Mouse (Mus musculus) limb, embryonic 14.5 days (tissue): Measurements from ENCODE around the gene Usp22. TPM values are rescaled to one million over a fixed set of nuclear protein-coding genes. Genes with fewer than 3 reads are reported as not detected.

Source experiments
- ATAC-seq: fragments of 200-750 bp; cut with Nextera tagmentation; 2 replicates; pipeline ENCODE4 v1.8.0; 2017; ENCODE audit warnings: low read depth, moderate number of reproducible peaks, moderate TSS enrichment; ENCODE audit not compliant: low FRiP score
- DNase-seq: peaks from one replicate; pipeline ENCODE4 v3.0.0-alpha.2; 2015; ENCODE audit warnings: low spot score
- H3K27ac ChIP-seq: fragments of 300-500 bp; sonication (generic); replicated peaks from 2 replicates; pipeline ENCODE4 v1.5.1; 2014; ENCODE audit warnings: low read depth, mild to moderate bottlenecking, low read length, moderate library complexity, mixed read lengths
- H3K27me3 ChIP-seq: fragments of 300-500 bp; sonication (generic); 2 replicates; pipeline ENCODE4 v1.6.1; 2014; ENCODE audit warnings: low read length, mixed read lengths; ENCODE audit not compliant: control insufficient read depth, insufficient read depth
- H3K36me3 ChIP-seq: fragments of 300-500 bp; sonication (generic); 2 replicates; pipeline ENCODE4 v1.6.1; 2014; ENCODE audit warnings: mild to moderate bottlenecking, low read length, moderate library complexity, mixed read lengths; ENCODE audit not compliant: control insufficient read depth, insufficient read depth
- H3K4me1 ChIP-seq: fragments of 300-500 bp; sonication (generic); 2 replicates; pipeline ENCODE4 v1.6.1; 2014; ENCODE audit warnings: antibody characterized with exemption, low read length, mixed read lengths; ENCODE audit not compliant: control insufficient read depth, insufficient read depth
- H3K4me2 ChIP-seq: fragments of 300-500 bp; sonication (generic); replicated peaks from 2 replicates; pipeline ENCODE4 v1.6.1; 2014; ENCODE audit warnings: low read depth, mild to moderate bottlenecking, low read length, moderate library complexity; ENCODE audit not compliant: severe bottlenecking
- H3K4me3 ChIP-seq: fragments of 300-500 bp; sonication (generic); replicated peaks from 2 replicates; pipeline ENCODE4 v1.5.1; 2014; ENCODE audit warnings: low read length
- H3K9ac ChIP-seq: fragments of 300-500 bp; sonication (generic); 2 replicates; pipeline ENCODE4 v1.6.1; 2014; ENCODE audit warnings: mild to moderate bottlenecking, low read depth, low read length, moderate library complexity; ENCODE audit not compliant: severe bottlenecking
- H3K9me3 ChIP-seq: fragments of 300-500 bp; sonication (generic); 2 replicates; pipeline ENCODE4 v1.6.1; 2016; ENCODE audit warnings: low read length; ENCODE audit not compliant: control insufficient read depth
- POLR2A ChIP-seq: fragments of 200-500 bp; IDR thresholded peaks from 2 replicates; pipeline ENCODE4 v1.8.0; 2012; ENCODE audit warnings: inconsistent platforms, mild to moderate bottlenecking, moderate library complexity, borderline replicate concordance; ENCODE audit not compliant: insufficient read depth, insufficient read length; ENCODE audit errors: extremely low read depth
- WGBS: fragments of 180-500 bp; shearing (Covaris S2); extraction: QIAGEN DNeasy Blood & Tissue Kit; methylation state at CpG from one replicate; pipeline ENCODE4 v1.1.7; 2014; 5-methylcytosine and 5-hydroxymethylcytosine counted together
- polyA plus RNA-seq, 2 experiments: library from polyadenylated mRNA; depleted of rRNA in 1 of 2; stranded (reverse) in 1 of 2; unstranded in 1 of 2; fragments of >200 nt; fragmentation: Nextera tagmentation in 1 of 2; extraction: Ambion mirVana in 1 of 2; gene quantifications; 2 replicates each; pipeline versions ENCODE4 v1.2.1 to v1.2.3; 2012 to 2014

The Usp22 gene
- 123 and 146 TPM in 2 replicates for polyA plus RNA-seq (2012; rRNA removed)
- polyA plus RNA-seq (2014; fragmentation: Nextera tagmentation; extraction: Ambion mirVana), result 174 and 201 TPM in 2 replicates

DNA sequence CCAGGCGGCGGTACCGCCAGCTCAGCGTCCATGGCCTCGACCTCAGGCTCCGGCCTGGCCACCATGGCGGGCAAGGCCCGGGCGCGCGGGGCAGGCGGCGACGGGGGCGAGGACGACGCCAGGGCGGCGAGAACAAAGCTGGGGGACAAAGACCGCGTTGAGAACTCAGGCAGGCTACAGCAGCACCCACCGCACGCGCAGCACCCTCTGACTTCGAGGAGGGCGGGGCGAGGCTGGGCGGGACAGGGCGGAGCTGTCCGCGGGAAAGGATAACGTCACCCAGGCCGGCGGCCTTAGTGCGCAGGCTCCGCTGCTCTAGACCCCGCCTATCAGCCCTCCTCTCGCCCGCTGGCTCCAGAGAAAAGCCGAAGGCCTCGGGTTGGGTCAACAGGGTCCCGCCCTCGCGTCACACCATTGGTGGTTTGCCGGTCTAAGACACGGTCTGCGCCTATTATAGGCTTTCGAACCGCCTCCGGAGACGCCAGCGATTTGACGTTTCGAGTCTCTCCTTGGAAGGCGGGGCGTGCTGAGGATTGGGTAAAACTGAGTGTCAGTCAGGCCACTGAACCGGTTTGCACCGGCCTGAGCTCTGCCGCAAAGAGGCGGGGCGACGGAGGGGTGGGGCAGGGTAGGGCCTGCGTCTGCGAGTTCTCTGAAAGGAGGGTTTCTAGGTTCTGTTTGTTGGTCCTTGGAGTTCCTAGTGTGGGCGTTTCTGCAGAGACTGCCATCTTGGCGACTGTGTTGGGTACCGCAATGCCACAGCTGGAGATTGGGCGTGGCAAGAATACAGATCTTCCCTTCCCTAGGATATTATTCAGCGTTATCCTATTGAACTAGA is at the start of gene Usp22:
Gene Usp22, minus strand, starts transcription at position 235 of the 838 bp plus-strand sequence.
- H3K9ac ChIP-seq, result peak within 1 kb of the TSS; percentile 97
- peak; percentile 54; the same call in 1 of the 2 replicates for TF ChIP-seq POLR2A
- DNase-seq (peak; percentile 100), ATAC-seq (peak; percentile 97)
- H3K9me3 ChIP-seq, result no peaks in the 10 kb centered on the region
- no peaks in the 10 kb centered on the region for H3K36me3 ChIP-seq
- peak within 1 kb of the TSS; percentile 56 for H3K4me2 ChIP-seq
- peaks cover 19% of the 10 kb centered on the region for H3K4me1 ChIP-seq
- peak within 1 kb of the TSS; percentile 96 for H3K27ac ChIP-seq
- no peaks in the 10 kb centered on the region for H3K27me3 ChIP-seq
- H3K4me3 ChIP-seq, result peak within 1 kb of the TSS; percentile 100
- under 1% methylated on average over 63 of the region's 69 CpGs for WGBS

DNA sequence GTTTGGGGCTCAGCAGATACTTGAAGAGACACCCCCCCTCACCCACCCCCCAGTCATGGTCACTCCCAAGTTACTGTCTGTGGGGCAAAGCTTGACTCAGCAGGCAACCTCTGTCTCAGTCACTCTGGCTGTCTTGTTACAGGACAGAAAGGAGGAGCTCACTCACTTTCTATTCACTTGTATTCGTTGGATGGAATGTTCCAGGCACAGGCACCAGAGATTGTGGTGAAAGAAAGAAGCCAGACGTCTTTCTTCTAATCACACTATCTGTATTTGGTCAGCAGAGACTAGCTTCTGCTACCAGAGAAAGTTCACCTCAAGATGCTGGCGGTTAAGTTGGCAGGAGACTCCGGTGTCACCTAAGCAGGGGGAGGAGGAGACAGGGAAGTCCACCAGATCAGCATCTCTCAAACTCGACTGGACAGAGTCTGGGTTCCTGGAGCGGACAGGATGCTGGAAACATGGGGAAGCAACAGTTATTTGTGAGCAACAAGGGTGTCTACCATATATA is 49.4 kb upstream of the Usp22 start:
- no peaks in the 10 kb centered on the region for H3K27me3 ChIP-seq
- H3K9ac ChIP-seq, result no peak overlapping the region
- no peak for DNase-seq
- H3K27ac ChIP-seq, result no peak overlapping the region
- no peak overlapping the region for H3K4me3 ChIP-seq
- WGBS, result 79% methylated on average over 6 of the region's 6 CpGs
- no peak overlapping the region for H3K4me2 ChIP-seq
- ATAC-seq, result no peak
- no peak for TF ChIP-seq POLR2A
- H3K4me1 ChIP-seq, result no peaks in the 10 kb centered on the region
- no peaks in the 10 kb centered on the region for H3K36me3 ChIP-seq
- no peaks in the 10 kb centered on the region for H3K9me3 ChIP-seq

DNA sequence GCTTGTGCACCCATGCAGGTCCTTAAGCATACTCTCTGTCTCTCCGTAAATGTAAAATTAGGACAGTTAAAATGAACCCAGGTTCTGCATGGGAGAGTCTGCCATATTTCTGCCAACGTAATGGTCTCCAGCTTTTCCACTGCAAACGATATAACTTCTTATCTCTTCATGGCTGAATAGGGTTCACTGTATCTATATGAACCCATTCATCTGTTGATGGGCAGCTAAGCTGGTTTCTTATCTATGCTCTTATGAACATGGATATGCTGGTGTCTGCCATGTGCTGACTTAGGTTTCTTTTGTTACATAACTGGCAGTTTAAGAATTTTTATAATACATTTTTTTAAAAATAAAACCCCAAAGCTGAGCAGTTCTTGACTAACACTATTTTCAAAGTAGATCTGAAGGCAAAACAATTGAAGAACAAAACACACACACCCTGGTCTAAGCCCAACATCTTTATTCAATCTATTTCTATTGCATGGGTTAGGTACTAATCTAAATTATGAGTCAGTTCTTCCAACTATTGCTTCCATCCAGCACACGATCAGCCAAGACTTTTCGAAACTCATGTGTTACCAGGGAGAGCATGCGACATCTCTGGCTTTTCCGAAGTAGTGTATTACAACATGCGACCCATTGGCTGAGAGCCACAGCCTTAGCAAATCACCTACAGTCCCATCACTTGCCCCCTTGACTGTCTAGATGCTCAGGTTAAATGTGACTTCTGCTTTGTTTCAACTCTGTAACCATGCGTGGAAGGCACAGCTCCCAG is 48.3 kb upstream of the Usp22 start:
- no peaks in the 10 kb centered on the region for H3K36me3 ChIP-seq
- H3K27ac ChIP-seq, result no peak overlapping the region
- no peaks in the 10 kb centered on the region for H3K4me1 ChIP-seq
- ATAC-seq (no peak), DNase-seq (no peak)
- no peak overlapping the region for H3K4me3 ChIP-seq
- TF ChIP-seq POLR2A, result no peak
- no peak overlapping the region for H3K9ac ChIP-seq
- no peaks in the 10 kb centered on the region for H3K27me3 ChIP-seq
- H3K9me3 ChIP-seq, result no peaks in the 10 kb centered on the region
- WGBS, result 88% methylated on average over 9 of the region's 9 CpGs
- H3K4me2 ChIP-seq, result no peak overlapping the region

DNA sequence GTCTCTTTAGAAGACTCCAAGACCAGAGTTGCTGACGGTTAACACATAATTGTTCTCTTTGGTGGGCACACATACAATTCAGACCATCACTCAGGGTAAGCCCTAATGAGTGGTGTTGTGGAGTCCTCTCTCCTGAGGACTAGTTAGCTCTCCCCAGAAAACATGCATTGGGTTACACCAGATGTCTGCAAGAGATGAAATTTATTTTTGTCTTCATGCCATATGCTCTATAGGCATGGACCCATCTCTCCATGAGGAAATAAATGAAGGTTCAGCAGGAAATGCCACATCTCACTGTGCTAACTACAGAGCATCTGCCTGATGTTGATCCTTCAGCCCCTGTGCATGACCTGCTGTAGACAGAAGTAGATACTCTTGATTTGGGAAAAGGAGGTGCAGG is 47.2 kb upstream of the Usp22 start:
- no peak for TF ChIP-seq POLR2A
- H3K4me1 ChIP-seq, result no peaks in the 10 kb centered on the region
- no peak overlapping the region for H3K9ac ChIP-seq
- DNase-seq, result no peak
- no peaks in the 10 kb centered on the region for H3K36me3 ChIP-seq
- no peak overlapping the region for H3K4me2 ChIP-seq
- WGBS, result 59% methylated on average over 1 of the region's 1 CpGs
- no peaks in the 10 kb centered on the region for H3K27me3 ChIP-seq
- H3K27ac ChIP-seq, result no peak overlapping the region
- no peak overlapping the region for H3K4me3 ChIP-seq
- H3K9me3 ChIP-seq, result no peaks in the 10 kb centered on the region
- ATAC-seq, result no peak

DNA sequence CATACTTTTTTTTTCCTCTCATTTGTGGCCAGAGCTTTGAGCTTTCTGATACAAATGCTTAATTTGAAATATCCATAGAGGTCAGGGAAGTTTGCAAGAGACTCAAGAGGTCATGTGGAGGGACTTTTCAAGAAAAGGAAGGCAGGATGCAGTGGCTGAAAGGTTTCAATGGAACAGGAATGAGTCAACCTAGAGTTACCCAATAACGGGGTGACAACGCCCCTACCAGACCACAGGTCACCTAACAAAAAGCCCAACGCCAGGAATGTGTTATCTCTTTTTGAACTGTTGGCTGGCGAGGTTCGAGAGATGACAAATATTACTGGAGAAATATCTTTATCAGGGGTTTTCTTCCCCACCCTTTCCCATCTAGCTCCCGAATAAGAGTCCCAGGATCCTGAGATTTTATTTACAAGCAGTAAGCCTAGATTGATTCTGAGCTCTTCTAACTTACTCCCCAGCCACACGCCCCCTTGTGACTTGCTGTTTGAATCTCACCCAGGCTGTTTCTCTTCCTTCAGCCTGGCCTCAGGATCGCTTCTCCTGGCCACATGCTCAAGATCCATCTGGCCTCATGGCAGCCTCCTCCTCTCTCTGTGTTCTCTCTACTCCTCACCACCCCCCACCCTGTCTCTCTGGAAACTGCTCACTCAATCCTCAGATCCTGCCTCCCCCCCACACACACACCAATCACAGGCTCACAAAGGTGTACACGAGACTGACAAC is 45.5 kb upstream of the Usp22 start:
- 67% methylated on average over 9 of the region's 9 CpGs for WGBS
- H3K4me3 ChIP-seq, result no peak overlapping the region
- H3K27ac ChIP-seq, result no peak overlapping the region
- no peaks in the 10 kb centered on the region for H3K4me1 ChIP-seq
- H3K36me3 ChIP-seq, result no peaks in the 10 kb centered on the region
- H3K27me3 ChIP-seq, result no peaks in the 10 kb centered on the region
- H3K9ac ChIP-seq, result no peak overlapping the region
- DNase-seq (no peak), ATAC-seq (no peak)
- H3K9me3 ChIP-seq, result no peaks in the 10 kb centered on the region
- no peak overlapping the region for H3K4me2 ChIP-seq
- no peak for TF ChIP-seq POLR2A
